Mouse (Mus musculus) C2C12 (cell line): ENCODE data around the gene Mei1. TPM values are rescaled to one million over a fixed set of nuclear protein-coding genes. Genes with fewer than 3 reads are reported as not detected.

Experiments used
- H3K27me3 ChIP-seq: one replicate; pipeline ENCODE4 v1.6.1; 2011; ENCODE audit not compliant: control insufficient read depth, insufficient read depth, insufficient read length
- H3K36me3 ChIP-seq: one replicate; pipeline ENCODE4 v1.6.1; 2011; ENCODE audit not compliant: control insufficient read depth, insufficient read depth
- H3K4me3 ChIP-seq: one replicate; pipeline ENCODE4 v1.5.1; 2011; ENCODE audit warnings: mild to moderate bottlenecking, control low read depth; ENCODE audit not compliant: poor library complexity, insufficient read depth, severe bottlenecking
- H3K79me2 ChIP-seq: one replicate; pipeline ENCODE4 v1.6.1; 2011; ENCODE audit not compliant: control insufficient read depth, insufficient read depth
- H3K79me3 ChIP-seq: one replicate; pipeline ENCODE4 v1.6.1; 2011; ENCODE audit warnings: low read depth, control low read depth
- H3ac ChIP-seq: one replicate; pipeline ENCODE3; 2011; ENCODE audit warnings: low read depth; ENCODE audit not compliant: control insufficient read depth, insufficient read length
- CEBPB ChIP-seq: IDR thresholded peaks from one replicate; pipeline ENCODE4 v1.6.1; 2011; ENCODE audit warnings: low read depth, mild to moderate bottlenecking, control low read depth, moderate library complexity
- CTCF ChIP-seq: IDR thresholded peaks from one replicate; pipeline ENCODE4 v1.5.1; 2011; ENCODE audit not compliant: control insufficient read depth, insufficient read depth, insufficient read length
- FOSL1 ChIP-seq: IDR thresholded peaks from one replicate; pipeline ENCODE4 v1.8.0; 2011; ENCODE audit warnings: mild to moderate bottlenecking, low read length; ENCODE audit not compliant: poor library complexity, insufficient read depth, severe bottlenecking
- MAX ChIP-seq: IDR thresholded peaks from one replicate; pipeline ENCODE4 v1.6.1; 2011; ENCODE audit warnings: mild to moderate bottlenecking, control low read depth
- MYOD1 ChIP-seq: IDR thresholded peaks from one replicate; pipeline ENCODE4 v1.6.1; 2011; ENCODE audit warnings: low read depth; ENCODE audit not compliant: control insufficient read depth, insufficient read length
- MYOG ChIP-seq: IDR thresholded peaks from one replicate; pipeline ENCODE4 v1.6.1; 2011; ENCODE audit not compliant: control insufficient read depth, insufficient read length; ENCODE audit errors: extremely low read depth
- USF1 ChIP-seq: IDR thresholded peaks from one replicate; pipeline ENCODE4 v1.6.1; 2011; ENCODE audit warnings: low read depth, mild to moderate bottlenecking, control low read depth, moderate library complexity
- polyA plus RNA-seq: library from polyadenylated mRNA; unstranded; fragments of >200 nt; fragmentation: generic; extraction: Trizol; gene quantifications from one replicate; pipeline ENCODE4 v1.2.1, GENCODE M21; 2012; ENCODE audit warnings: missing spikeins

Gene Mei1
- polyA plus RNA-seq, 1 experiment, result not detected

DNA sequence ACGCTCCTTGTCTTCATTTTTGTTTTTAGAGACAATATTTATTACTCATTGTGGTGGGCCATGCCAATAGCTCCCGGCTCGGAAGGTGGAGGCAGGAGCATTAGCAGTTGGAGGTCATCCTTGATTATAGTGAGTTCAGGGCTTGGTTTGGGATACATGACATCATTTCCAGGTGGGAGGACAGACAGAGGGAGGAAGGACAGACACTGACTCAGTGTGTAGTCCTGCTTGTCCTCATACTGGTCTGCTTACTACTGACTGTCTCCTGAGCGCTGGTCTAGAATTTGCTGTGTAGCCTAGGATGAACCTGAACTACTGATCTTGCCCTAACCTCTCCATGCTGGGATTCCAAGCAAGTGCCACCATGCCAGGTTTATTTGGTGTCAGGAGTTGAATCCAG, 36.0 kb upstream of the Mei1 start, which contains the start of gene Desi1:
Desi1 (minus strand) TSS at position 101 of the 400 bp plus-strand sequence.
- H3K27me3 ChIP-seq, result no peaks in the 10 kb centered on the region
- no peak within 1 kb of the TSS for H3ac ChIP-seq
- H3K4me3 ChIP-seq, result no peak within 1 kb of the TSS
- no peaks in the 10 kb centered on the region for H3K79me2 ChIP-seq
- peaks cover 88% of the 10 kb centered on the region for H3K36me3 ChIP-seq
- TF ChIP-seq CTCF (no peak), USF1 (no peak), CEBPB (no peak), FOSL1 (no peak), MYOG (no peak), MAX (no peak), MYOD1 (no peak)
- no peaks in the 10 kb centered on the region for H3K79me3 ChIP-seq

DNA sequence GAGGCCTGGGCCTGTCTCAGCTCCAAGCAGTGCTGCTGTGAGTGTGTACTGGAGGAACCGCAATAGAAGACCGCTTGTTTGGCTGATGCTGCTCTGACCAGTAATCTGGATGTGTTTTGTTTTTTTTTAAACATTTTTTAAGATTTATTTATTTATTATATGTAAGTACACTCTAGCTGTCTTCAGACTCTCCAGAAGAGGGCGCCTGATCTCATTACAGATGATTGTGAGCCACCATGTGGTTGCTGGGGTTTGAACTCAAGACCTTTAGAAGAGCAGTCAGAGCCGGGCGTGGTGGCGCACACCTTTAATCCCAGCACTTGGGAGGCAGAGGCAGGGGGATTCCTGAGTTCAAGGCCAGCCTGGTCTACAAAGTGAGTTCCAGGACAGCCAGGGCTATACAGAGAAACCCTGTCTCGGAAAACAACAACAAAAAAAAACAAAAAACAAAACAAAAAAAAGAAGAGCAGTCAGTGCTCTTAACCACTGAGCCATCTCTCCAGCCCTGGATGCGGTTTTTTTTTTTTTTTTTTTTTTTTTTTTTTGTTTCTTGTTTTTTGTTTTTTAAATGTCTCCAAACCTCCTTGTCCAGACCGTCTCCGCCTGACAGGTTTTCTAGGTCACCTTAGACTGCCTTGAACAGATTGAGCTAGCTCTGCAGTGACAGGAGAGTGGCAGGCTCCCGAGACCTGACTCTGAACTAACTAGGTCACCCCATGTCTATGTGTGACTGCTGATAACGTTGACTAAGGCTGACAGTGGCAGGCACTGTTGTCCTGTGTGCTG, 33.7 kb upstream of the Mei1 start:
- TF ChIP-seq FOSL1, result no peak
- TF ChIP-seq MYOG, result no peak
- TF ChIP-seq CEBPB, result no peak
- no peak for TF ChIP-seq MYOD1
- TF ChIP-seq USF1, result no peak
- TF ChIP-seq MAX, result no peak
- no peak for TF ChIP-seq CTCF
- H3K36me3 ChIP-seq, result peaks cover 88% of the 10 kb centered on the region

DNA sequence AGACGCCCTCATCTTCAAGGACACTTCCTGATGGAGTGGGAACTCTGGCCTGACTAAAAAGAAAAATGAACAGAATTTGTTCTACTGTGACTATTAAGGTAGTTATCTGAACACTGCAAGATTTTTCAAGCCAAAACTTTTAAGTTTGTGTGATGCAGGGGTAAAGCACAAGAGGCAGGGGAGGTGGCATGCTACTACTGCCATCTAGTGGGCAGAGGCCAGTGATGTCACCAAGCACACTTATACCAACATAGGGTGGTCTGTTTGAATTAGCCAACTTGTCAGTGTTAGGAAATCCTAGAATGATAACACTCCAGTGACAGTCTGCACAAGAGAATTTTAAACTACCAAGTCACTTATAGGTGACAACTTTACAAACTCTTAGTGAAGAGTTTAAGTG, 29.1 kb upstream of the Mei1 start:
- Histone ChIP-seq H3K36me3 (peaks cover 80% of the 10 kb centered on the region), H3K4me3 (no peak overlapping the region), H3K79me3 (peaks cover 38% of the 10 kb centered on the region), H3K79me2 (peaks cover 49% of the 10 kb centered on the region), H3ac (no peak overlapping the region), H3K27me3 (no peaks in the 10 kb centered on the region)
- no peak for TF ChIP-seq FOSL1
- peak; percentile 86 for TF ChIP-seq CTCF

More for the DNA sequence above, 33.7 kb upstream of the Mei1 start:
- H3K27me3 ChIP-seq, result no peaks in the 10 kb centered on the region
- no peak overlapping the region for H3K4me3 ChIP-seq
- no peak overlapping the region for H3ac ChIP-seq
- H3K79me3 ChIP-seq, result peaks cover 5% of the 10 kb centered on the region
- peaks cover 12% of the 10 kb centered on the region for H3K79me2 ChIP-seq

DNA sequence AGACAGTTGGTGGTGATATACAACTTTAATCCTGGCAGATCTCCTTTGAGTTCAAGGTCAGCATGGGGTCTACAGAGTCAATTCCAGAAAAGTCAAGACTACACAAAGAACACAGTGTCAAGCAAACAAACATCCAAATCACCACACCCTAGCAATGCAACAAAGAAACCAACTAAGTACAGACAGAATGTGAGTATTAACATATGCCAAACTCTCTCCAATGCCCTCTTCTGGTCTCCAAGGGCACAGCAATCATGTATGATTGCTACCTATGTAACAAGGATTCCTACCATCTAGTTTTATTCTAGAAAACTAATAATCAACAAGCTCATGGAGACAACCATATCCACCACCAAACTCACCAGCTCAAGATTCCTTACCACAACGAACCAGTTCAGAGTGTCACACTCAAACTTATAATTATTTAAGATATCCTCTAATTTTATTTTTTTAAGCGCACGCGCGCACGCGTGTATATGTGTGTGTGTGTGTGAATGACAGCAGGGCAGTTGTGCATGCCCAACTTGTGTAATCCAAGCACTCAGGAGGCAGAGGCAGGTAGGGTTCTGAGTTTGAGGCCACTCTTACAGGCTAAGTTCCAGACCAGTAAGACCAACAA, 25.5 kb upstream of the Mei1 start:
- H3K79me3 ChIP-seq, result peaks cover 53% of the 10 kb centered on the region
- peaks cover 67% of the 10 kb centered on the region for H3K79me2 ChIP-seq
- TF ChIP-seq USF1 (no peak), CEBPB (no peak), FOSL1 (no peak), MYOD1 (no peak), MYOG (no peak), CTCF (no peak), MAX (no peak)
- H3ac ChIP-seq, result no peak overlapping the region
- peaks cover 52% of the 10 kb centered on the region for H3K36me3 ChIP-seq
- no peaks in the 10 kb centered on the region for H3K27me3 ChIP-seq
- no peak overlapping the region for H3K4me3 ChIP-seq

DNA sequence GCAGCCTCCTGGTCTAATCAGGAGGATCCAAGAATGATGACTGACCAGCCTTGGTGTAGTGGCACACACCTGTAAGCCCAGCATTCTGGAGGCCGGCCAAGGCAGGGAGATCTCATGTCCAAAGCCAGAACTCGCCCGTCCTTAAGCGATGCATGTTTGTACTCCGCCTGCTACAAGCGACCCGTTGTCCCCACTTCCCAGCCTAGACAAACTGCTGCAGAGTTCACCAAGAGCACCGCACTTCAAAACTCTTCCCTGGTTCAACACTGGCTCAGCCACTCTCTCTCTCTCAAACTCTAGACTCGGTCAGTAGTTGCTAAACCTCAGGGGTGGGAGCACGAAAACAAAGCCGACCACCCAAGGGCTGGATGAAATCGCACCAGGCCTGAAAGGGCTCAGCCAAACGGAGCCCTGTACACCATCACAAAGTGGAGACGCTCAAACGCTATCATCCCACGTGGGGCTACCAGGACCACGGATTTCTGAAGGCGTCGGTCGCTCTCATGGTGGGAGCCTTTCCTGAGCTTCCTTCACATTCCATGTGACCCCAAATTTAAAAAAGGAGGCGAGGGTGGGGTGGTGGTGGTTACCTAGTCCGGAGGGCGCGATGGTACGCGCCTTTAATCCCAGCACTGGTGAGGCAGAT, 23.4 kb upstream of the Mei1 start:
- Histone ChIP-seq H3K36me3 (peaks cover 33% of the 10 kb centered on the region), H3K27me3 (no peaks in the 10 kb centered on the region), H3K79me2 (peaks cover 55% of the 10 kb centered on the region), H3K4me3 (peak overlapping the region; percentile 100), H3ac (peak overlapping the region; percentile 90), H3K79me3 (peaks cover 48% of the 10 kb centered on the region)
- TF ChIP-seq CEBPB, result no peak
- TF ChIP-seq MYOD1, result no peak
- no peak for TF ChIP-seq USF1
- TF ChIP-seq MYOG, result no peak
- no peak for TF ChIP-seq MAX
- TF ChIP-seq FOSL1, result no peak
- no peak for TF ChIP-seq CTCF
